Mouse (Mus musculus) limb, embryonic 11.5 days (tissue): ENCODE measurements around the gene Cab39. TPM values are rescaled to one million over a fixed set of nuclear protein-coding genes. Genes with fewer than 3 reads are reported as not detected.

Experiments
- ATAC-seq: fragments of 200-750 bp; cut with Nextera tagmentation; 2 replicates; pipeline ENCODE4 v1.8.0; 2017; ENCODE audit warnings: low read depth; ENCODE audit not compliant: insufficient number of reproducible peaks, low FRiP score, low TSS enrichment
- DNase-seq: peaks from one replicate; pipeline ENCODE4 v3.0.0-alpha.2; 2015; ENCODE audit warnings: low spot score
- H3K27ac ChIP-seq: fragments of 300-500 bp; sonication (generic); replicated peaks from 2 replicates; pipeline ENCODE4 v1.5.1; 2014; ENCODE audit warnings: low read depth, mild to moderate bottlenecking, low read length
- H3K27me3 ChIP-seq: fragments of 300-500 bp; sonication (generic); 2 replicates; pipeline ENCODE4 v1.6.1; 2014; ENCODE audit warnings: mild to moderate bottlenecking, low read length, mixed read lengths; ENCODE audit not compliant: control insufficient read depth, insufficient read depth
- H3K36me3 ChIP-seq: fragments of 300-500 bp; sonication (generic); 2 replicates; pipeline ENCODE4 v1.6.1; 2014; ENCODE audit warnings: mild to moderate bottlenecking, low read length, moderate library complexity, mixed read lengths; ENCODE audit not compliant: control insufficient read depth, insufficient read depth
- H3K4me1 ChIP-seq: fragments of 300-500 bp; sonication (generic); 2 replicates; pipeline ENCODE4 v1.6.1; 2014; ENCODE audit warnings: low read length, mixed read lengths; ENCODE audit not compliant: control insufficient read depth, insufficient read depth
- H3K4me2 ChIP-seq: fragments of 300-500 bp; sonication (generic); 2 replicates; pipeline ENCODE4 v1.6.1; 2014; ENCODE audit warnings: low read depth, mild to moderate bottlenecking, moderate library complexity; ENCODE audit not compliant: severe bottlenecking
- H3K4me3 ChIP-seq: fragments of 300-500 bp; sonication (generic); 2 replicates; pipeline ENCODE4 v1.5.1; 2014; ENCODE audit warnings: low read depth, low read length
- H3K9ac ChIP-seq: fragments of 300-500 bp; sonication (generic); 2 replicates; pipeline ENCODE4 v1.6.1; 2014; ENCODE audit warnings: mild to moderate bottlenecking, low read length
- H3K9me3 ChIP-seq: fragments of 300-500 bp; sonication (generic); 2 replicates; pipeline ENCODE4 v1.6.1; 2016; ENCODE audit warnings: low read length; ENCODE audit not compliant: control insufficient read depth
- WGBS: fragments of 180-500 bp; shearing (Covaris S2); extraction: QIAGEN DNeasy Blood & Tissue Kit; methylation state at CpG from one replicate; pipeline ENCODE4 v1.1.7; 2014; 5-methylcytosine and 5-hydroxymethylcytosine counted together
- microRNA-seq: library from miRNA; unstranded; fragments of <30 nt; microRNA quantifications from one replicate; pipeline ENCODE4, GENCODE M21; 2016
- polyA plus RNA-seq: library from polyadenylated mRNA; unstranded; fragments of >200 nt; fragmentation: Nextera tagmentation; extraction: Ambion mirVana; gene quantifications from 2 replicates; pipeline ENCODE4 v1.2.1, GENCODE M21; 2014

Gene Cab39
- polyA plus RNA-seq, 1 experiment from 2014 or later: 40.3 TPM

DNA sequence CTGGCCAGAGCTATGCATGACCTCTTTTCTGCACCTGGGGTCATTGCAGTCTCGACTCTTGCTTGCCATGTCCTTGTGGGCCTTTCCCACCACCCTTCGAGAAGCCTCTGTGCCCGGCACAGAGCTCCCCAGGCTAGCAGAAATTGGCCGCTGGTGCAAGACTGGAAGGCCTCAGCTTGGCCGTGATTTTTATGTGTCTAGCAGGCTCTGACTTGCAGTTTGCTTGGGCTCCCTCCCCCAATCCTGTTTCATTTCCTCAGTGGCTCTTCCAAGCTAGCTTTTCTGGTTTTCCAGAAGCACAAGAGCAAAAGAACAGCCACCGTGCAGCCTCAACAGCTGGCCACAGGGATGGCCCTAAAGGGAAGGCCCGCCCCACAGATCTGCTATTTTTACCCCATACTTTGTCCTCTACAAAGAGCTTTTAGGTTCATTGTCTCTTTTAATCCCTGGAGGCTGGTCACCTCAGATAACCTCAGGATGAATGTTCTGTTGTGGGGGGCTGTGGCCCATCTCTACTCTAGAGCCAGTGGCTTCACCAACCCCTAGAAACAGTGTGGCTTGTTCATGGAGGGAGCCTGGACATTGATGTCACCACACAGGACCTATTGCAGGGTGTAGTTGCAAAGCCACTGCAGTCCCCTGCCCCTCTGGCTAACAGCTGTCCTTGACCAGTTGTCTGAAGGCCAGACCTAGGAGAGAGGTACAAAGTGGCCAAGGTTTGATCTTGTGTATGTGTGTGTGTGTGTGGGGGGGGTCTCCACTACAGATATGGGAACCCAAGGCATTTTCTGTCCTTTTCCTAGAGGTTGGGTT lies 107.5 kb downstream of the Cab39 start:
- H3K36me3 ChIP-seq: peaks cover 5% of the 10 kb centered on the region; the same call in 1 of the 2 replicates
- WGBS: 78% methylated on average over 7 of the region's 7 CpGs
- no peak for DNase-seq
- ATAC-seq: no peak
- no peak overlapping the region for H3K4me2 ChIP-seq
- peaks cover 36% of the 10 kb centered on the region for H3K4me1 ChIP-seq
- H3K27me3 ChIP-seq: no peaks in the 10 kb centered on the region
- no peaks in the 10 kb centered on the region for H3K9me3 ChIP-seq
- H3K27ac ChIP-seq: no peak overlapping the region
- H3K9ac ChIP-seq: no peak overlapping the region
- H3K4me3 ChIP-seq: no peak overlapping the region

Small RNAs within 50 kb of the gene (microRNA-seq; reads per million reads assigned to microRNA genes)
- gene Gm25472: not detected
- gene Mir8096: not detected

Other genes starting within 250 kb of the Cab39 start
- gene G530012D18Rik, start 217.8 kb upstream of the Cab39 start, polyA plus RNA-seq: not detected in 2 replicates
- 0.64 TPM in 2 replicates for gene Sp110, start 194.6 kb upstream of the Cab39 start, polyA plus RNA-seq
- gene Sp140, start 193.1 kb upstream of the Cab39 start, polyA plus RNA-seq: 0.94 and 1.2 TPM in 2 replicates
- gene Sp100, start 143.5 kb upstream of the Cab39 start, polyA plus RNA-seq: 0.17 and 0.65 TPM in 2 replicates
- gene A630001G21Rik, start 14.8 kb upstream of the Cab39 start, polyA plus RNA-seq: 0.64 and 0.70 TPM in 2 replicates
- 105 and 125 TPM in 2 replicates for gene Itm2c, start 100.8 kb downstream of the Cab39 start, polyA plus RNA-seq
- gene 4933407L21Rik, start 135.0 kb downstream of the Cab39 start, polyA plus RNA-seq: 0.06 and 0.11 TPM in 2 replicates
- not detected in 2 replicates for gene Gpr55, start 167.6 kb downstream of the Cab39 start, polyA plus RNA-seq
- gene Spata3, start 223.4 kb downstream of the Cab39 start, polyA plus RNA-seq: not detected in 2 replicates